Mouse (Mus musculus) right cerebral cortex, postnatal 10 days (tissue): ENCODE measurements around the gene Olfr125.

Experiments used
- DNase-seq, 2 experiments: peaks; one replicate each; pipeline ENCODE4 v3.0.0; 2021; ENCODE audit warnings: low spot score in 2 of 2

Gene Olfr125

DNA sequence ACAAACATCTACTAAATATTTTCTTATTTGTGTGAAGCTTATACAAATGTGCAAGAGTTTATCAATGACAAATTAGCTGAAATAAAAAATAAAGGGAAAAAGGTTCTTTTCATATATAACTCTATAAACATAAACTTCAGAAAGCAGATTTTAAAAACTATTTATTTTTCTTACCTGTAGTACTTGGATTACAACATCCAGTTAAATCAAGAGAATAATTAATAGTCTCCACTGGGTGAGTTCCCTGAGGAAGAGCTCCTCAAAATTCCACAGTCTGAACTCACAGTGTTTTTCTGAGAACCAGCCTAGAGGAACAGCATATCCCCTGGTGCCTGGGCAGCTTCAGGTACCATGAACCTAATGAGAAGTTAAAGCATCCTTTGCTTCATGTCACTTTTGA is at the start of gene Olfr125:
Gene Olfr125 (plus strand): TSS at position 301 of the 400 bp plus-strand sequence.
- DNase-seq: no peak

DNA sequence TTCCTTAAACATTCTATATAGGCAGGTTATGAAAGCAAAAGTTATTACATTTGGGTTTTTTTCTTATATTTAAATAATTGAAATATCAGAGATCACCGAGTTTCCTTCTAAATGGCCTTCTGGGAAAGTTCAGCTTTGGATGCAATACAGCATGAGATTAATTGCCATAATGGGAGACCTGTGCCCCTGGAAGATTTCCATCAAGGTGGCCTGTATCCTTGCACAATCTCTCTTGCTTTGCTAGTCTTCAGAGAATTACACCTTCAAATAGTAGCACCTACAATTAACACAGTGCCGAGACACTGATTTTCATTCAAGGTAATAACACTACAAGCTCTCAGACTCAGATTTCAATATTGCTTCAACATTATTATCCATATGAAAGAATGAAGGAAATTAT is 39.5 kb upstream of the Olfr125 start, which contains the start of gene Olfr123:
Gene Olfr123 (plus strand): TSS at position 301 of the 400 bp plus-strand sequence.
- DNase-seq: no peak

DNA sequence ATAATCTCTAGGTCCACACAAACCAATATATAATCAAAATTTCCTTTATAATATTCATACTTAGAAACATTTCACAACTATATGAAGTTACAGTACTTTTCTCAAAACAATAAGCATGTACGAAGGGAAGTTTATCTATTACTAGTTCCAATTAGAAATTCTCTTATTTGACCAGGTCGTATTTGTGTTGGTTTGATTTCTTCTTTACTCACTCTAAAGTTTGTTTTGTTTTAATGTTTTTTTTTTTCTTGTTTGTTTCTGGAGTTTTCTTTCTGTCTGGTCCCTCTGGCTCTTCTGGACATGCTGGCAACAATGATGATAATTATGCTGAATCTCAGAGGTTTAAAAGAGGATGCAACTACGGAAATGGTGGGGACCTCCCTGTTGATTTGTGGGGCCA is 33.2 kb upstream of the Olfr125 start, which contains the start of gene Olfr124:
Gene Olfr124 (plus strand): TSS at position 301 of the 400 bp plus-strand sequence.
- DNase-seq: no peak

DNA sequence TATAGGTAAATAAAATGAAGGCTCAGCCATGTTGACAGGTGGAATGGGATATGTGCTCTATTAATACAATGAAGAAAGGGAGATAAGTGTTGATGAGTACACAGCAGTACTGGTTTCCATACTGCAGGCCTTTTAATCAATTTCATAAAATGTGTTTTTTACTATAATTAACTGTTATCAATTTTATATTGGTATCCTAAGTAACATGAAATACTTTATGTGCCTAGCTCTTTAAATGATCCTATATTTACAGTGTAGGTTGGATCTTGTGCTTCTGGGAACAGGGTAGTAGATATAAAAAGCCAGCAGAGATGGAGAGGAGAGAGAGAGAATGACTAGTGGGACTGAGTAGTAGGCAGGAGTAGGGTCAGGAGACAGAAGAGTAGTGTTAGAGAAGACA is 14.4 kb downstream of the Olfr125 start, which contains the start of gene Olfr126:
Gene Olfr126 (plus strand): TSS at position 301 of the 400 bp plus-strand sequence.
- no peak for DNase-seq

DNA sequence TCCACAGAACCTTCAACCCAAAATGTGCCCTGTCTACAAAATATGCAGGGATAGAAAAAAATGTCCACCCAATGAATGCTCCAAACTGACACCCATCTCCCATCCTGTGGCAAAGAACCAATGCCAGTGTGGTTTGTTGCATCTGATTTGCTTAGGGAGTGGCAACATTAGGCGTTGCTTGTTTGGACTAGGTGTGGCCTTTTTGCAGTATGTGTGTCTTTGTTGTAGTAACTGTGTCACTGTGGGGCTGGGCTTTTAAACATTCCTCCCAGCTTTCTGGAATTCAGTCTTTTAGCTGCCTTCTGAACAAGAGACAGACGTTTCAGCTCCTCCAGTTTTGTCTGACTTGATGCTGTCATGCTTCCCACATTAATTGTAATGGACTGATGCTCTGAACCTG is 31.2 kb downstream of the Olfr125 start:
- no peak for DNase-seq

DNA sequence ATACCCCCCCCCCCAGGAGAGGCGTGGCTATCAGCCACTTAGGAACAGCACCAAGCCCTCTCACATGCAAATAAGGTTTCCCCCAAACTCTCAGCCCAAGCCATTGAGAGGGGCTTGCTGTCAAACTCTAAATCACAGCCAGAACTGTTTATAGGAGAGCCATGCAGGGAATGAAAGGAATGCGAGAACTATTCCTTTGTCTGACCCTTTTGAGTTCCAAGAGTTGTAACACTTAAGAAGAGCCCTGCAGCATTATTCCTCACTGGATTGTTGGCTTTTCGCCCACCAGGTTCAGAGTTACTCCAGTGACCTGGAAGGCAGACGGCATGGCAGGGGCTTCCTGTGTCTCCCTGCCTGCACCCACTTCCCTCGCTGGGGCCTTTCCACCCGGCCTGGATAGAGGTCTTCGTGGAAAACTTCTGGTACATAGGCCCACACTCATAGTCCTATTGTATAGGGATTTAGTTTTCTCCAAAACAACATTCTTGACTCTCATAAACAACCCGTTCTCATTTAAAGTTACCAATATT is 37.0 kb downstream of the Olfr125 start:
- no peak for DNase-seq

DNA sequence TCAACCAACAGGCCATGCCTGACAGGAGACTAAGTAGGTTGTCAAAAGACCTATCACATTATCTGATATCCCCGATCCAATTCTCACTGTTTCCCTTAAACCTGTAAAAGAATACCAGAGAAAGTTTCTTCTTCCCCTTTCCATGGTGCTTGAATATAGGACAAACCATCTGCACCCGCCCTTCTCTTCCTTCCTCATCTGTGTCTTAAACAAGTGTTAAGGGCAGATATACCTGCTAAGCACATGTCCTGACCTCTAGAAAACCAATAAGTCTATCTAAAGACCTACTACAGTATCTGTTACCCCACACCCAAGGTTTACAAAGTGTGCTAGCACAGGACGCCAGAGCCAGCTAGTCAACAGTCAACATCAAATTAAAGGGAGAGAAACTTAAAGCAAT is 41.1 kb downstream of the Olfr125 start:
- DNase-seq: no peak
